Mouse (Mus musculus) liver, embryonic 14.5 days (tissue): Measurements from ENCODE around the gene Nucb1. TPM values are rescaled to one million over a fixed set of nuclear protein-coding genes. Genes with fewer than 3 reads are reported as not detected.

ENCODE experiments used
- ATAC-seq: fragments of 200-750 bp; cut with Nextera tagmentation; 2 replicates; pipeline ENCODE4 v1.8.0; 2017; ENCODE audit warnings: moderate number of reproducible peaks, mild to moderate bottlenecking, moderate library complexity; ENCODE audit not compliant: insufficient read depth
- DNase-seq, 3 experiments: peaks; one replicate each; pipeline ENCODE4 v3.0.0-alpha.2; 2012 to 2013; ENCODE audit warnings: low read depth in 3 of 3, low spot score in 3 of 3
- H3K27ac ChIP-seq: fragments of 300-500 bp; sonication (generic); 2 replicates; pipeline ENCODE4 v1.5.1; 2014; ENCODE audit warnings: moderate library complexity, mild to moderate bottlenecking, control low read depth, inconsistent platforms
- H3K27me3 ChIP-seq: fragments of 300-500 bp; sonication (generic); 2 replicates; pipeline ENCODE4 v1.6.1; 2014; ENCODE audit warnings: mild to moderate bottlenecking, low read length, moderate library complexity; ENCODE audit not compliant: control insufficient read depth, insufficient read depth
- H3K36me3 ChIP-seq: fragments of 300-500 bp; sonication (generic); replicated peaks from 2 replicates; pipeline ENCODE4 v1.6.1; 2014; ENCODE audit warnings: low read depth; ENCODE audit not compliant: control insufficient read depth, insufficient read depth
- H3K4me1 ChIP-seq, 2 experiments: fragments of 200-500 bp in 1 of 2; fragments of 300-500 bp in 1 of 2; sonication (generic) in 1 of 2; replicated peaks; 2 replicates each; pipeline ENCODE4 v1.6.1; 2012 to 2014; ENCODE audit warnings: antibody characterized with exemption in 1 of 2, inconsistent platforms in 1 of 2, low read length in 1 of 2; ENCODE audit not compliant: control insufficient read depth in 2 of 2, insufficient read depth in 2 of 2
- H3K4me2 ChIP-seq: fragments of 300-500 bp; sonication (generic); 2 replicates; pipeline ENCODE4 v1.6.1; 2014; ENCODE audit warnings: low read depth, mild to moderate bottlenecking, control low read depth, moderate library complexity
- H3K4me3 ChIP-seq, 2 experiments: fragments of 200-500 bp in 1 of 2; fragments of 300-500 bp in 1 of 2; sonication (generic) in 1 of 2; 2 replicates each; pipeline ENCODE4 v1.5.1; 2012 to 2014; ENCODE audit warnings: low read depth in 2 of 2, low read length in 2 of 2, mild to moderate bottlenecking in 2 of 2, control low read depth in 1 of 2, inconsistent platforms in 1 of 2, moderate library complexity in 1 of 2; ENCODE audit not compliant: insufficient read depth in 1 of 2
- H3K9ac ChIP-seq: fragments of 300-500 bp; sonication (generic); replicated peaks from 2 replicates; pipeline ENCODE4 v1.6.1; 2014; ENCODE audit warnings: mild to moderate bottlenecking, control low read depth, moderate library complexity
- H3K9me3 ChIP-seq: fragments of 300-500 bp; sonication (generic); 2 replicates; pipeline ENCODE4 v1.6.1; 2016; ENCODE audit warnings: low read length, mixed read lengths; ENCODE audit not compliant: control insufficient read depth
- CTCF ChIP-seq: IDR thresholded peaks from 2 replicates; pipeline ENCODE4 v1.5.1; 2016; ENCODE audit warnings: antibody characterized with exemption, low read depth, control low read depth
- EP300 ChIP-seq: IDR thresholded peaks from 2 replicates; pipeline ENCODE4 v1.6.1; 2016; ENCODE audit warnings: antibody characterized with exemption, low read depth
- WGBS: fragments of 180-500 bp; shearing (Covaris S2); extraction: QIAGEN DNeasy Blood & Tissue Kit; methylation state at CpG from one replicate; pipeline ENCODE4 v1.1.7; 2014; ENCODE audit not compliant: insufficient replicate concordance; 5-methylcytosine and 5-hydroxymethylcytosine counted together
- polyA plus RNA-seq, 2 experiments: library from polyadenylated mRNA; depleted of rRNA in 1 of 2; stranded (reverse) in 1 of 2; unstranded in 1 of 2; fragments of >200 nt; fragmentation: Nextera tagmentation in 1 of 2; extraction: Ambion mirVana in 1 of 2; gene quantifications; 2 replicates each; pipeline versions ENCODE4 v1.2.1 to v1.2.3; 2012 to 2014

Gene Nucb1
- polyA plus RNA-seq, 2 experiments = 58.8 to 81.7 TPM

DNA sequence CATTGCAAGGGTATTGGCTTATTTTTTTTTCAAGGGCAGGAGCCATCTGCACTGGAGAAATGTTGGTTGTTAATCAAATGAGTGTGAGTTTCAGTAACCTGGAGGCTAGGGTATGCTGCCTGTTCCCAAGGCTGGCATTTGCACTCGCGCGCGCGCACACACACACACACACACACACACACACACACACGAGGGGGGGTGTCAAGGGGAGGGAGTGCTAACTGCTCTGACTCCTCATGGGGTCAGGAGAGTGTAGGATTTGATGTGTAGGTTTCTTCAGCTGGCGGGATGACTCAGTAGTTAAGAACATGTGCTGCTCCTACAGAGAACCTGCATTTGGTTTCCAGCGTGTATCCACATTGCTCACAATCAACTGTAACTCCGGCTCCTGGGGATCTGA, 19.4 kb downstream of the Nucb1 start:
- Histone ChIP-seq H3K4me2 (peak overlapping the region; percentile 21), H3K27me3 (no peaks in the 10 kb centered on the region), H3K9me3 (no peaks in the 10 kb centered on the region), H3K36me3 (peaks cover 30% of the 10 kb centered on the region), H3K4me1 (peaks cover 21 to 43% of the 10 kb centered on the region in 2 experiments), H3K9ac (no peak overlapping the region), H3K4me3 (no peak overlapping the region), H3K27ac (peak overlapping the region; percentile 19)
- DNase-seq = no peak
- TF ChIP-seq EP300 (no peak), CTCF (no peak)
- ATAC-seq = no peak
- WGBS = 53% methylated on average over 9 of the region's 9 CpGs

GRCm38 (mm10) chr7:45489578-45489977, 20.6 kb downstream of the Nucb1 start:
- no peaks in the 10 kb centered on the region for H3K27me3 ChIP-seq
- TF ChIP-seq CTCF (no peak), EP300 (peak; percentile 67)
- H3K9me3 ChIP-seq = no peaks in the 10 kb centered on the region
- peaks cover 21 to 43% of the 10 kb centered on the region in 2 experiments for H3K4me1 ChIP-seq
- H3K9ac ChIP-seq = no peak overlapping the region
- H3K4me2 ChIP-seq = peak overlapping the region; percentile 60
- peak; percentile 58 to 62 (median 60) for DNase-seq
- peaks cover 18% of the 10 kb centered on the region for H3K36me3 ChIP-seq
- H3K27ac ChIP-seq = no peak overlapping the region
- H3K4me3 ChIP-seq = no peak overlapping the region
- WGBS = 27% methylated on average over 7 of the region's 7 CpGs
- ATAC-seq = peak; percentile 41

GRCm38 (mm10) chr7:45488293-45489204, 21.7 kb downstream of the Nucb1 start, which contains the start of gene Dhdh:
Dhdh (minus strand) TSS chr7:45488805.
- TF ChIP-seq EP300 (no peak), CTCF (no peak)
- peaks cover 21 to 43% of the 10 kb centered on the region in 2 experiments for H3K4me1 ChIP-seq
- no peak within 1 kb of the TSS for H3K27ac ChIP-seq
- peak; percentile 22 for ATAC-seq
- DNase-seq = peak in 1 of 3 experiments; percentile 41
- no peaks in the 10 kb centered on the region for H3K27me3 ChIP-seq
- 5% methylated on average over 38 of the region's 38 CpGs for WGBS
- peaks cover 7% of the 10 kb centered on the region for H3K36me3 ChIP-seq
- H3K9me3 ChIP-seq = no peaks in the 10 kb centered on the region
- peak within 1 kb of the TSS; percentile 62 for H3K9ac ChIP-seq
- peak within 1 kb of the TSS; percentile 60 for H3K4me2 ChIP-seq
- peak within 1 kb of the TSS; percentile 48 to 56 for H3K4me3 ChIP-seq

DNA sequence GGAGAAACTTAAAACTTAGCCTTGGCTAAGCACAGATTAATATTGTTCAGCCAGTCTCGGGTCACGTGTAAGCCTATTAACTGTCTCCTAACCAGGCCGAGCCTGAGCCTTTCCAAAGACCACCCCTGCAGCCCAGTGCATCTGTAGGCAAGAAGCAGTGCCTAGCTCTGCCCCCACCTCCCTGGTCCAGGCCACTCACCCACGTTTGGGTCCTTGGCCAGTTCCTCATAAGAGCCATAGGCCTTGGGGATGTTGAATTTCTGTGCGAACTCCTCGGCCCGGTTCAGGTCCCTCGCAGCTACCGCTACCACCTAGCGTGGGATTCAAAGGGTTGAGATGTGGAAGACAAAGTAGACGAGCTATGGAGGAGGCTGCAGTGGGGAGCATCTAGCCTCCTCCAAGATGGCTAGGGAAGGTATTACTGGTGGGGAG, 22.3 kb downstream of the Nucb1 start:
- H3K27me3 ChIP-seq = no peaks in the 10 kb centered on the region
- WGBS = 63% methylated on average over 11 of the region's 11 CpGs

DNA sequence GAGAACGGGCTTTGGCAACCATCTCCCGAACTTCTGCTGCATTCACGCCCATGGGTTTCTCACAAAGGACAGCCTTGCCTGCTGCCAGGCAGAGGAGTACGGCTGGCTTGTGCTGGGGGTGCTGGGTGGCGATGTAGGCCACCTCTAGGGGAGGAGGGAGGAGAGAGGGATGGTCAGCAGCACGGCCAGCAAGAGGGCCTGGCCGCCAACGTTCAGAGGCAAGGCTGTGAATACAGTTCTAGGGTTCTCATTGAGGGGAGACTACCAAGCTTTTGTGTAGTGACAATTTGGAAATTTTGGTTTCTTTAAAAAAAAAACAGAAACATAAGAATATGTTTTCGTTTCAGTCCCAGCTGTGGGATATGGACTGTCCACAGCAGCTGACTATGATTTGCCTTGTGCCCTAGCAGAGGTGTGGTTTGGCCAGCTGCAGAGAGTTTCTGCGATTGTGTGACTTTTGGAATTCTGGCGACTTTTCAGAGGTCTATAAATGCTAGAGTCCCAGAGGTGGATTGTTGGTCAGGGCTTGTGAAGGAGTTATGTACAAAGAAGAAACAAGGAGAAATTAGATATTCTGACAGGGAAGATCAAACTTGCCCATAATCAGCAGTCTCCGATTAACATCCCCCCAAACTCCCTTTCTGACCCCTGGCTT, 23.3 kb downstream of the Nucb1 start, which contains the start of gene Gm45808:
Gene Gm45808 (minus strand): TSS at position 51 of the 655 bp plus-strand sequence.
- peak within 1 kb of the TSS; percentile 60; the same call in 1 of the 2 replicates for H3K4me2 ChIP-seq
- WGBS = 80% methylated on average over 12 of the region's 12 CpGs
- ATAC-seq (no peak), DNase-seq (no peak)
- H3K4me3 ChIP-seq = no peak within 1 kb of the TSS
- H3K9me3 ChIP-seq = no peaks in the 10 kb centered on the region
- no peaks in the 10 kb centered on the region for H3K27me3 ChIP-seq
- TF ChIP-seq EP300 = no peak
- 0 out of 2 replicates have a peak within 1 kb of the TSS, but pooled peaks have one; percentile 9 for H3K9ac ChIP-seq
- H3K4me1 ChIP-seq = peaks cover 24 to 48% of the 10 kb centered on the region in 2 experiments
- no peaks in the 10 kb centered on the region for H3K36me3 ChIP-seq
- no peak within 1 kb of the TSS for H3K27ac ChIP-seq

More for the DNA sequence above, 22.3 kb downstream of the Nucb1 start:
- no peak overlapping the region for H3K27ac ChIP-seq
- H3K9ac ChIP-seq = no peak overlapping the region; the same call in 1 of the 2 replicates
- peak overlapping the region; percentile 11 to 48; a peak in 3 of 4 replicates for H3K4me3 ChIP-seq
- H3K9me3 ChIP-seq = no peaks in the 10 kb centered on the region
- H3K36me3 ChIP-seq = peaks cover under 1% of the 10 kb centered on the region; the same call in 1 of the 2 replicates
- TF ChIP-seq EP300 (no peak), CTCF (no peak)
- H3K4me2 ChIP-seq = peak overlapping the region; percentile 60
- no peak for ATAC-seq
- H3K4me1 ChIP-seq = peaks cover 21 to 43% of the 10 kb centered on the region in 2 experiments
- no peak for DNase-seq
